Mouse (Mus musculus): Measurements from ENCODE around the gene Chst11.

The Chst11 gene

DNA sequence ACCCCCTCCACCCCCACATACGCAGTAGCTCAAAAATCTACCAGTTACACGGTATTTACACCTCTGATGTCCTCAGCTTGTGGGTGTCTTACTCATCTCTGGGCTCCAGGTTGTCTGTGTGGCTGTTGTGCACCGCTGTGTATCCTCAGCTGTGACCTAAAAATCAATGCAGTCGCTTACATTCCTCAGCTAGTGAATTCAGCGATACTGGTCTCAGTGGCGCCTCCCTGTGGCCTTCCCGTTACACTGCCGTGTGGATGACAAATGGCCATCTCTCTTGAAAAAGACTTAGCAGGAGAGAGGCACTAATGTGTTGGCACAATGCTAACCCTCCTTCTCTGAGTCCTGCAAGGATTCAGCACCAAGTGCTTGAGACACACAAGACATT lies 197.3 kb downstream of the Chst11 start:
- DNase-seq = peak; percentile 80

- peak; percentile 59 for DNase-seq
Observed at GRCm38 (mm10) chr10:83183634-83184479, 198.6 kb downstream of the Chst11 start.

GRCm38 (mm10) chr10:83184480-83185069 lies 199.3 kb downstream of the Chst11 start:
- peak; percentile 12 for DNase-seq

- DNase-seq = no peak
Observed at GRCm38 (mm10) chr10:83185121-83185520, 199.8 kb downstream of the Chst11 start.

GRCm38 (mm10) chr10:83186167-83186566 lies 200.9 kb downstream of the Chst11 start:
- no peak for DNase-seq

DNA sequence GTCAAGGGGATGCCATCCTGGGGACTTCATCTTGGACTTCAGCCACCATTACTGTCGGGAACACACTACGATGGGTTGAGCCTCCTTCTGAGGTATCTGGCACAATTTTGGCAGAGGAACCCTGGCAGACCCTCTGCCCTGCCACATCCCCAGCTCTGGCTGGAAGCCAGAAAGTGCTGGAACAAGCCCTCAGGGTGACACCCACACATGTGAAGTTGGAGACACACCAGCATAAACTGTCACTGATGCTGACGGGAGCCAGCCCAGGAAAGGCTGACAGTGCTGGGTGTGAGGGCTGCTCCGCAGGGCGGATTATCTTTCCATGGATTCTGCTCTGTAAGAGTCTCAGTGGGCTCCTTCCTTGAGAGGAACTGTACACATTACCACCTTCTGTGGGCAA lies 201.7 kb downstream of the Chst11 start:
- DNase-seq = no peak

GRCm38 (mm10) chr10:83189071-83189470 lies 203.8 kb downstream of the Chst11 start:
- DNase-seq = no peak

- no peak for DNase-seq
Observed at GRCm38 (mm10) chr10:83191476-83191875, 206.2 kb downstream of the Chst11 start.

DNA sequence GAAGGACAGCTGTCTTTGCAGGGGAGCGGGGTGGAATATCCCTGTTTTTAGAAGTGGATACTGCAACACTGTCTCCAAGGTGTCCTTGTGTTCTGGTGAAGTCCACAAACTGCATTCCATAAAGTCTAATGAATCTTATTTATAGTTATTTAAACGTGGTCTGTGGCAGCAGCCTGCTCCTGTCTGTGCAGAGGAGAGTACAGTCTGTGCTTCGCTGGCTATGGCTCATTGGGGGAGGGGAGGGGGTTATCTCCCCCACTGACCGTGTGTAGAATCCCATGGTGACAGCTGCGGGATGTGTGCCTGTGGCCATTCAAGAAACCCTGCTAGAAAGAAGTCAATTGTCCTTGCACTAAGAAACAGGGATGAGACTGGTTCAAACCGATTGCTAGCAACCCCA lies 206.7 kb downstream of the Chst11 start:
- no peak for DNase-seq

DNA sequence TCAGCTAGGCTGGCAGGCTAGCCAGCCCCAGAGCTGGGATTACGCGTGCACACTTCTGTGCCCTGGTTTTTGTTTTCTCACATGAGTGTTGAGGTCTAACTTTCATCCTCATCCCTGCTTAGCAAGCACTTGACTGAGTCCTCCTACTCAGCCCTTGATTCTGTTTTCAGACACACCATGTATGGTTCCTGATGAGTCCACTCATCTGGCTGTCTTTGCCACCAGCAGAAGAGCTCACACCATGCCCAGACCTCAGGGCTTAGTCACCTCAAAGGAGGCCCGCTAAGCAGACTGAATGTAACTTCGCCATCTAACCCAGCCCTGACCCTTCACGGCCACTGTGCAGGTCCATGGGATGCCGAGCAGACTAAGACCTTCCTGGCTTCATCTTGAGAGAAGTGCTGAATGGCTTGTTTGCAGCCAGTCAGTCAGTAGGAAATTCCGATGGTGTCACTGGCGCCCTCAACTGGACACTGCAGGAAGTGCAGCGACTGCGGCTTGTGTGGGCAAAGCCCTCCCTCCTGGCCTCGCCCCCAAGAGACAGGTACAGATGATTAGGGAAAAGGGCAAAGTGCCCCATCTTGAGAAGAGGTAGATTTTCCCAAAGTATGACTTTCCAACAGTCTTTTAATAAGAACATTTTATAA lies 212.5 kb downstream of the Chst11 start:
- peak; percentile 87 for DNase-seq

- DNase-seq = no peak
Observed at GRCm38 (mm10) chr10:83198692-83199091, 213.4 kb downstream of the Chst11 start.

GRCm38 (mm10) chr10:83199290-83199689 lies 214.0 kb downstream of the Chst11 start:
- no peak for DNase-seq

DNA sequence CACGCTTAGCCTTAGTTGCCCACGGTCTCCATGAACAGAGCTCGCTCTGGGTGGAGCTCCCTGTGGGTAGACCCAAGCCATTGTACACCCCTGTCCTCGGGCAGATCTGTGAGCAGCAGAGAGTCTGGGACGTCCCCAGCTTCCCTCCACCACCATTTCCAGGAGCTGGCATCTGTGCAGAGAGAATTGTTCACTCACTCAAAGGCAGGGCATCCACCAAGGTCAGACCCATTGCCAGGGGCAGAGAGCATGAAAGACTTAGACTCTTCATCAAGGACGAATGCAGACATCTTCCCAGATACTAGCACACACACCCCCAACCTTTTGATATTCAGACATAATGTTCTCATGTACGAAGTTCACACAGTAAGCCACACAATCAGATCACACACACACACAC lies 216.2 kb downstream of the Chst11 start:
- no peak for DNase-seq

- no peak for DNase-seq
Observed at GRCm38 (mm10) chr10:83202906-83203702, 217.8 kb downstream of the Chst11 start.

GRCm38 (mm10) chr10:83208436-83208835 lies 223.1 kb downstream of the Chst11 start:
- no peak for DNase-seq

- DNase-seq = no peak
Observed at GRCm38 (mm10) chr10:83209388-83209787, 224.1 kb downstream of the Chst11 start.

DNA sequence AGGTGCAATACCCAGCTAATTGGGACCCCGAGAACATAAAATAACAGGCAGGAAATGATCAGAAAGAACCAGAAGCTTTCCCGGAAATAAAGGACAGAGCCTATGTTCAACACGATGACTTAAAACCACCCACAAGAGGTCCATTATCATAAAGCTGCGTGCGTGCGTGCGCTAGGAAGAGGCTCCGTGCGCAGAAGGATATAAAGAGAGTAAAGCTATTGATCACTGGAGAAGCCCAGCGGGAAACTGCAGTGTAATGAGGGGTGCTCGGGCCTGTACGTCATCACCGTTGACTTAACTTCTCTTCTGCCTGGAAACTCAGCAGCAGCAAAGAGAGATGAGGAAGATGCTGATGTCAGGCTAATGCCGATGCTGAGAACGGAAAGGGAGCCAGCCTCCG lies 224.8 kb downstream of the Chst11 start:
- DNase-seq = no peak

DNA sequence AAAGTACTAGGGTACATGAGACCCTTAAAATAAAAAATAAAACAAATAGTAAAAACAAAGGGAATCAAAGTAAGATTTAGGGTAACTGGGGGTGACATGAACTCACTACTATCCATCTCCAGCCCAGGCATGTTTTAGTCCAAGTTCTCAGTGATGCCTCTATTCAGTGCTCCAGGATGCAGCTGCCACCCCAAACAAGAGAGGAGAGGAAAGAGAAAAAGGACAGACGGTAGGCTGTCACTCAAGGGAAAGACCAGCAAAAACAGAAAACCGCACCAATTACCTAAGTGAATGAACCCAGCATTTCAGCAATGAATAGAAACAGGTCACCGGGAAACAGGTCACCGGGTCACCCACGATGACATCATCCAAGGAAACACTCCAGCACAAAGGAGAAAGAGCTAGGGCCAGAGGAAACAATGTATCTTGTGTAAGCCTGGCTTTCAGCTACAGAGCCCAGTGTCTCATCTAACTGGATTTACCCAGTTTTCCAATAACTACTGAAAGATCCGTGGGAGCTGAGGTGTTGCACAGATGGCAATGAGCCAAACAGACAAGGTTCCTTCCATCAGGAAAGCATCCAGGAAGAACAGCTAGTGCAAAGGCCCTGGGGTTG lies 225.8 kb downstream of the Chst11 start:
- DNase-seq = no peak

DNA sequence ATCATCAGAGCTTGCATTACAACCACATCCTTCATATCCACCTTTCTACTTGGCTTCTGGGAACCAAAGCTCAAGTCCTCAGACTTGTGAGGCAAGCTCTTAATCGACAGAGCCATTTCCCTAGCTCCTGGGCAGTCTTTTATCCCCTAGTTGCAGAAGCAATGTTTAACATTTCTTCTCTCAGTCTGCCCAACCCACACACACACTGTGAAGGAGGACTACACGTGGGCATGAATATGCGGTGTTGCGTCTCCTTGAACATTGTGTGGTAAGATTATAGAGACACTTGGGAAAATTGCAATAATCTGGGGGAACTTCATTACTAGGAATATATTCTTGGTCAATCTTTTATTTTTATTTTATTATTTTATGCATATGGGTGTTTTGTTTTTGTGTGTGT lies 227.3 kb downstream of the Chst11 start:
- DNase-seq = no peak

DNA sequence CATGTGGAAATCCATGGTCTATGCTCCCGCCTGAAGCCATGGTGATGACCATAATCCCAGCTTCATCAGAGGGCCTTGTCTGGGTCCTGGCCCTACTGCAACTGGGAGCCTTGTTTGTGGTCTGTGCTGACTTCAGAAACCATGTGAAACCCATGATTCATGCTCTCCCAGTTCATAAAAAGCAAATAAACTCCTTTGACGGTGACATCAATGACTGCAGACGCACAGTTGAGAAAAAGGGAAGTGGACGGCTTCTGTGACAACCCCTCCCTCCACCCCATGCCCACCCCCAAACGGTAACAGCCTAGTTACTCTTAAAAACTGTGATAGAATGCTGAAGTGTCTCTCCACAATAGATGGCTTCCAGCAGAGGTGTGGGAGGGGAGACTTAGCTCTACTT lies 230.3 kb downstream of the Chst11 start:
- DNase-seq = no peak

- no peak for DNase-seq
Observed at GRCm38 (mm10) chr10:83217256-83217655, 232.0 kb downstream of the Chst11 start.

- DNase-seq = no peak
Observed at GRCm38 (mm10) chr10:83218778-83219177, 233.5 kb downstream of the Chst11 start.

DNA sequence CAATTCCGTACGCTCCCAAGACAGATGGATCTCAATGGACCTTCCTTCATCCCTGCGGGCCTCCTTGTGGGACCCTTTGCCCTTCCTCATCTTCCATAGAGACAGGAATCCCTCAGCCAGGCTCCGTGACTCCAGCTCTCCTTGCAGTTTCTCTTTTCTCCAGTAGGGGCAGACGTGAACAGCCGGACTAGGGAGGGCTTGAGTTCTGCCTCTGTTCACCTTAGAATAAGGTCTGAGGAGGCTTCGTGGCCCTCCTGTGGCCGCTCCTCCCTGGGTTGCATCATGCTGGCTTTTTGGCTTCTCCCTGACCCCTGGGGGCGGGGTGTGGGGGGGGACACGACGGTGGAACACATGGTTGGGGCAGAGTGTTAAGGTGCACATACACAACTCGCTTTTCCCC lies 234.4 kb downstream of the Chst11 start:
- DNase-seq = peak; percentile 69
